Mouse (Mus musculus): ENCODE data around the gene Cops8. TPM values are rescaled to one million over a fixed set of nuclear protein-coding genes. Genes with fewer than 3 reads are reported as not detected.
A peak's percentile ranks its signal among the peaks of the same experiment; 100 is the strongest.

Gene Cops8
- total and polyA plus RNA-seq, 3 experiments, result 58.6 to 113 (median 98.2) TPM

GRCm38 (mm10) chr1:90650781-90651437 is 48.1 kb downstream of the Cops8 start (continued):
- TF ChIP-seq NRF1 (IDR thresholded peaks at IDR 0.05; ENCODE audit: low read depth, low read length), result no peak
- TF ChIP-seq NELFE (IDR thresholded peaks at IDR 0.05; ENCODE audit: low read depth, low read length), result no peak
- TF ChIP-seq PAX5 (IDR thresholded peaks at IDR 0.05; ENCODE audit: low read length), result no peak
- TF ChIP-seq CTCF (conservative IDR thresholded peaks at IDR 0.05 in 1 of 2, IDR thresholded peaks at IDR 0.05 in 1 of 2; ENCODE audit: low read depth in 2 of 2, low read length in 2 of 2), result peak; percentile 79 to 92

- Histone ChIP-seq H3K4me2 (ENCODE audit: insufficient read depth, low read depth, poor library complexity, severe bottlenecking) (no peak overlapping the region), H3K9ac (ENCODE audit: insufficient read depth, low read depth) (no peak overlapping the region), H3K27ac (ENCODE audit: insufficient read depth, low read depth) (no peak overlapping the region), H3K4me1 (ENCODE audit: control insufficient read depth in 1 of 2, insufficient read depth in 2 of 2) (no peaks in the 10 kb centered on the region), H3K36me3 (replicated peaks in 1 of 2; ENCODE audit: control insufficient read depth in 1 of 2, insufficient read depth in 1 of 2, low read length in 1 of 2) (no peaks in the 10 kb centered on the region), H3K4me3 (replicated peaks in 1 of 3; ENCODE audit: low read depth in 2 of 3, low read length in 2 of 3, poor library complexity in 1 of 3) (no peak overlapping the region), H3K27me3 (replicated peaks) (peaks cover 91% of the 10 kb centered on the region), H3K9me3 (replicated peaks; ENCODE audit: low read length) (no peaks in the 10 kb centered on the region), H3K79me2 (replicated peaks; ENCODE audit: control insufficient read depth, extremely low read depth, insufficient read depth, poor library complexity, severe bottlenecking) (no peaks in the 10 kb centered on the region)
- in situ Hi-C loops (cut with MboI; ENCODE audit: low pct_ligation_motif_present, low pct_unique_long_range_greater_than_20kb, low sequenced_read_pairs) (no loop called here), dilution Hi-C loops (cut with MboI; ENCODE audit: extremely low pct_ligation_motif_present, extremely low pct_unique_long_range_greater_than_20kb, low sequenced_read_pairs) (no loop called here)
- DNase-seq (ENCODE audit: extremely low read depth), result no peak
- TF ChIP-seq NELFE (IDR thresholded peaks at IDR 0.05; ENCODE audit: low read depth, low read length) (no peak), UBTF (IDR thresholded peaks at IDR 0.05; ENCODE audit: low read depth, low read length) (no peak), MEF2A (IDR thresholded peaks at IDR 0.05; ENCODE audit: borderline replicate concordance, low read depth, low read length) (no peak), SIN3A (IDR thresholded peaks at IDR 0.05; ENCODE audit: low read length) (no peak), POLR2AphosphoS2 (IDR thresholded peaks at IDR 0.05; ENCODE audit: low read depth, low read length) (no peak), IRF4 (IDR thresholded peaks at IDR 0.05; ENCODE audit: low read depth, low read length) (no peak), JUN (IDR thresholded peaks at IDR 0.05; ENCODE audit: insufficient read depth, low read depth, low read length) (no peak)
These were observed 49.0 kb downstream of the Cops8 start for GRCm38 (mm10) chr1:90651781-90652180.

- dilution Hi-C loops (cut with MboI; ENCODE audit: extremely low pct_ligation_motif_present, extremely low pct_unique_long_range_greater_than_20kb, low sequenced_read_pairs) (no loop called here), in situ Hi-C loops (cut with MboI; ENCODE audit: low pct_ligation_motif_present, low pct_unique_long_range_greater_than_20kb, low sequenced_read_pairs) (no loop called here)
- no peaks in the 10 kb centered on the region for H3K36me3 ChIP-seq (replicated peaks in 1 of 2; ENCODE audit: control insufficient read depth in 1 of 2, insufficient read depth in 1 of 2, low read length in 1 of 2)
- TF ChIP-seq ZKSCAN1 (IDR thresholded peaks at IDR 0.05; ENCODE audit: borderline replicate concordance, low read depth, low read length), result no peak
- no peak overlapping the region for H3K4me2 ChIP-seq (ENCODE audit: insufficient read depth, low read depth, poor library complexity, severe bottlenecking)
- H3K27me3 ChIP-seq (replicated peaks), result peaks cover 91% of the 10 kb centered on the region
- H3K4me1 ChIP-seq (ENCODE audit: control insufficient read depth in 1 of 2, insufficient read depth in 2 of 2), result no peaks in the 10 kb centered on the region
- H3K79me2 ChIP-seq (replicated peaks; ENCODE audit: control insufficient read depth, extremely low read depth, insufficient read depth, poor library complexity, severe bottlenecking), result no peaks in the 10 kb centered on the region
- H3K27ac ChIP-seq (ENCODE audit: insufficient read depth, low read depth), result no peak overlapping the region
- no peak overlapping the region for H3K9ac ChIP-seq (ENCODE audit: insufficient read depth, low read depth)
- no peak for DNase-seq (ENCODE audit: extremely low read depth)
- H3K9me3 ChIP-seq (replicated peaks; ENCODE audit: low read length), result no peaks in the 10 kb centered on the region
- H3K4me3 ChIP-seq (replicated peaks in 1 of 3; ENCODE audit: low read depth in 2 of 3, low read length in 2 of 3, poor library complexity in 1 of 3), result no peak overlapping the region
These were observed 49.8 kb downstream of the Cops8 start for GRCm38 (mm10) chr1:90652553-90652952.

All from CH12.LX (cell line).